Mouse (Mus musculus) kidney, embryonic 16.5 days (tissue): ENCODE measurements around the gene Selenoh. TPM values are rescaled to one million over a fixed set of nuclear protein-coding genes. Genes with fewer than 3 reads are reported as not detected.

ENCODE experiments used
- ATAC-seq: fragments of 200-750 bp; cut with Nextera tagmentation; 2 replicates; pipeline ENCODE4 v1.8.0; 2017; ENCODE audit warnings: moderate TSS enrichment; ENCODE audit not compliant: low FRiP score, low TSS enrichment
- H3K27ac ChIP-seq: fragments of 300-500 bp; sonication (generic); 2 replicates; pipeline ENCODE4 v1.5.1; 2014; ENCODE audit warnings: low read length
- H3K27me3 ChIP-seq: fragments of 300-500 bp; sonication (generic); 2 replicates; pipeline ENCODE4 v1.6.1; 2014; ENCODE audit warnings: low read length, control low read depth, mixed read lengths; ENCODE audit not compliant: insufficient read depth
- H3K36me3 ChIP-seq: fragments of 300-500 bp; sonication (generic); 2 replicates; pipeline ENCODE4 v1.6.1; 2014; ENCODE audit warnings: low read length, control low read depth, mixed read lengths; ENCODE audit not compliant: insufficient read depth
- H3K4me1 ChIP-seq: fragments of 300-500 bp; sonication (generic); 2 replicates; pipeline ENCODE4 v1.6.1; 2014; ENCODE audit warnings: low read length, control low read depth, mixed read lengths; ENCODE audit not compliant: insufficient read depth
- H3K4me2 ChIP-seq: fragments of 300-500 bp; sonication (generic); replicated peaks from 2 replicates; pipeline ENCODE4 v1.6.1; 2014; ENCODE audit warnings: low read depth, low read length
- H3K4me3 ChIP-seq: fragments of 300-500 bp; sonication (generic); 2 replicates; pipeline ENCODE4 v1.5.1; 2014; ENCODE audit warnings: mild to moderate bottlenecking, low read length
- H3K9ac ChIP-seq: fragments of 300-500 bp; sonication (generic); replicated peaks from 2 replicates; pipeline ENCODE4 v1.6.1; 2014; ENCODE audit warnings: low read length
- H3K9me3 ChIP-seq: fragments of 300-500 bp; sonication (generic); 2 replicates; pipeline ENCODE4 v1.6.1; 2016; ENCODE audit warnings: low read length, control low read depth
- WGBS: fragments of 180-500 bp; shearing (Covaris S2); extraction: QIAGEN DNeasy Blood & Tissue Kit; methylation state at CpG from one replicate; pipeline ENCODE4 v1.1.7; 2014; 5-methylcytosine and 5-hydroxymethylcytosine counted together
- polyA plus RNA-seq: library from polyadenylated mRNA; unstranded; fragments of >200 nt; fragmentation: Nextera tagmentation; extraction: Ambion mirVana; gene quantifications from 2 replicates; pipeline ENCODE4 v1.2.1, GENCODE M21; 2015

Gene Selenoh
- polyA plus RNA-seq, 1 experiment from 2014 or later: 304 TPM

GRCm38 (mm10) chr2:84635611-84636010 is 35.0 kb downstream of the Selenoh start:
- Histone ChIP-seq H3K4me2 (peak overlapping the region; percentile 53), H3K36me3 (no peaks in the 10 kb centered on the region), H3K27me3 (no peaks in the 10 kb centered on the region), H3K27ac (peak overlapping the region; percentile 99), H3K4me3 (peak overlapping the region; percentile 21; the same call in 1 of the 2 replicates), H3K9ac (peak overlapping the region; percentile 66), H3K4me1 (peaks cover 75% of the 10 kb centered on the region), H3K9me3 (no peaks in the 10 kb centered on the region)
- ATAC-seq: peak; percentile 94
- whole genome bisulfite sequencing: 4% methylated on average over 2 of the region's 2 CpGs

GRCm38 (mm10) chr2:84634934-84635482 is 35.6 kb downstream of the Selenoh start:
- ATAC-seq: no peak
- Histone ChIP-seq H3K4me3 (peak overlapping the region; percentile 19), H3K4me1 (peaks cover 71% of the 10 kb centered on the region), H3K9me3 (no peaks in the 10 kb centered on the region), H3K27ac (peak overlapping the region; percentile 99), H3K4me2 (peak overlapping the region; percentile 53), H3K36me3 (no peaks in the 10 kb centered on the region), H3K27me3 (no peaks in the 10 kb centered on the region), H3K9ac (peak overlapping the region; percentile 66)
- WGBS: 24% methylated on average over 4 of the region's 4 CpGs

- Histone ChIP-seq H3K4me3 (no peak overlapping the region), H3K36me3 (no peaks in the 10 kb centered on the region), H3K4me2 (peak overlapping the region; percentile 2; the same call in 1 of the 2 replicates), H3K9me3 (no peaks in the 10 kb centered on the region), H3K4me1 (peaks cover 68% of the 10 kb centered on the region), H3K27me3 (no peaks in the 10 kb centered on the region), H3K9ac (peak overlapping the region; percentile 5; the same call in 1 of the 2 replicates), H3K27ac (peak overlapping the region; percentile 99)
- WGBS: 62% methylated on average over 4 of the region's 4 CpGs
- no peak for ATAC-seq
These were observed 36.6 kb downstream of the Selenoh start for GRCm38 (mm10) chr2:84634006-84634405.

GRCm38 (mm10) chr2:84632999-84633398 is 37.6 kb downstream of the Selenoh start:
- Histone ChIP-seq H3K4me2 (peak overlapping the region; percentile 35), H3K4me3 (peak overlapping the region; percentile 1; the same call in 1 of the 2 replicates), H3K36me3 (no peaks in the 10 kb centered on the region), H3K27ac (peak overlapping the region; percentile 76), H3K9ac (peak overlapping the region; percentile 6; the same call in 1 of the 2 replicates), H3K27me3 (no peaks in the 10 kb centered on the region), H3K4me1 (peaks cover 62% of the 10 kb centered on the region), H3K9me3 (no peaks in the 10 kb centered on the region)
- peak; percentile 12; the same call in 1 of the 2 replicates for ATAC-seq
- 4% methylated on average over 3 of the region's 3 CpGs for WGBS

- no peak overlapping the region for H3K4me2 ChIP-seq
These were observed 38.6 kb downstream of the Selenoh start for GRCm38 (mm10) chr2:84632001-84632400.

GRCm38 (mm10) chr2:84627036-84627435 is 43.5 kb downstream of the Selenoh start:
- 17% methylated on average over 3 of the region's 3 CpGs for WGBS
- Histone ChIP-seq H3K36me3 (peaks cover 8% of the 10 kb centered on the region), H3K9ac (no peak overlapping the region), H3K27ac (peak overlapping the region; percentile 51; the same call in 1 of the 2 replicates), H3K4me3 (no peak overlapping the region), H3K4me2 (no peak overlapping the region), H3K27me3 (no peaks in the 10 kb centered on the region), H3K4me1 (peaks cover 22% of the 10 kb centered on the region), H3K9me3 (no peaks in the 10 kb centered on the region)
- ATAC-seq: peak; percentile 60

More at GRCm38 (mm10) chr2:84632001-84632400, 38.6 kb downstream of the Selenoh start:
- WGBS: 84% methylated on average over 1 of the region's 1 CpGs
- ATAC-seq: no peak
- Histone ChIP-seq H3K9me3 (no peaks in the 10 kb centered on the region), H3K4me1 (peaks cover 60% of the 10 kb centered on the region), H3K27ac (no peak overlapping the region; the same call in 1 of the 2 replicates), H3K4me3 (no peak overlapping the region), H3K9ac (no peak overlapping the region), H3K36me3 (no peaks in the 10 kb centered on the region), H3K27me3 (no peaks in the 10 kb centered on the region)

GRCm38 (mm10) chr2:84626366-84626975 is 44.1 kb downstream of the Selenoh start:
- H3K4me3 ChIP-seq: no peak overlapping the region
- H3K9ac ChIP-seq: no peak overlapping the region
- H3K27ac ChIP-seq: peak overlapping the region; percentile 8; the same call in 1 of the 2 replicates
- 53% methylated on average over 7 of the region's 7 CpGs for WGBS
- no peaks in the 10 kb centered on the region for H3K27me3 ChIP-seq
- H3K9me3 ChIP-seq: no peaks in the 10 kb centered on the region
- H3K4me1 ChIP-seq: peaks cover 22% of the 10 kb centered on the region
- H3K36me3 ChIP-seq: peaks cover 8% of the 10 kb centered on the region
- ATAC-seq: peak; percentile 8; the same call in 1 of the 2 replicates
- H3K4me2 ChIP-seq: no peak overlapping the region

GRCm38 (mm10) chr2:84624201-84624600 is 46.4 kb downstream of the Selenoh start:
- Histone ChIP-seq H3K4me2 (no peak overlapping the region), H3K27me3 (no peaks in the 10 kb centered on the region), H3K4me3 (no peak overlapping the region), H3K9ac (no peak overlapping the region), H3K9me3 (no peaks in the 10 kb centered on the region), H3K4me1 (peaks cover 20% of the 10 kb centered on the region), H3K27ac (no peak overlapping the region), H3K36me3 (peaks cover 27% of the 10 kb centered on the region)
- WGBS: 95% methylated on average over 17 of the region's 17 CpGs
- ATAC-seq: 0 out of 2 replicates have a peak, but pooled peaks have one; percentile 25

- no peak overlapping the region for H3K27ac ChIP-seq
- ATAC-seq: no peak
These were observed 47.0 kb downstream of the Selenoh start for GRCm38 (mm10) chr2:84623428-84624119.

More at GRCm38 (mm10) chr2:84623428-84624119, 47.0 kb downstream of the Selenoh start:
- WGBS: 90% methylated on average over 3 of the region's 3 CpGs
- Histone ChIP-seq H3K4me2 (no peak overlapping the region), H3K27me3 (no peaks in the 10 kb centered on the region), H3K36me3 (peaks cover 30% of the 10 kb centered on the region), H3K9me3 (no peaks in the 10 kb centered on the region), H3K4me3 (no peak overlapping the region), H3K9ac (no peak overlapping the region), H3K4me1 (peaks cover 17% of the 10 kb centered on the region)
